Mouse (Mus musculus) midbrain, embryonic 16.5 days (tissue): ENCODE data around the gene Pde6g. TPM values are rescaled to one million over a fixed set of nuclear protein-coding genes. Genes with fewer than 3 reads are reported as not detected.

Experiments used
- ATAC-seq: fragments of 200-750 bp; cut with Nextera tagmentation; 2 replicates; pipeline ENCODE4 v1.8.0; 2017; ENCODE audit warnings: moderate TSS enrichment
- H3K27ac ChIP-seq: fragments of 300-500 bp; sonication (generic); 2 replicates; pipeline ENCODE4 v1.5.1; 2014; ENCODE audit warnings: mild to moderate bottlenecking, low read length, mixed read lengths
- H3K27me3 ChIP-seq: fragments of 300-500 bp; sonication (generic); 2 replicates; pipeline ENCODE4 v1.6.1; 2014; ENCODE audit warnings: low read depth, low read length, mixed read lengths; ENCODE audit not compliant: control insufficient read depth, insufficient read depth
- H3K36me3 ChIP-seq: fragments of 300-500 bp; sonication (generic); 2 replicates; pipeline ENCODE4 v1.6.1; 2014; ENCODE audit warnings: mild to moderate bottlenecking, low read length, moderate library complexity, mixed read lengths; ENCODE audit not compliant: control insufficient read depth, insufficient read depth
- H3K4me1 ChIP-seq: fragments of 300-500 bp; sonication (generic); 2 replicates; pipeline ENCODE4 v1.6.1; 2014; ENCODE audit warnings: mild to moderate bottlenecking, low read length, mixed read lengths; ENCODE audit not compliant: control insufficient read depth, insufficient read depth
- H3K4me2 ChIP-seq: fragments of 300-500 bp; sonication (generic); 2 replicates; pipeline ENCODE4 v1.6.1; 2014; ENCODE audit warnings: mild to moderate bottlenecking, low read length, mixed read lengths
- H3K4me3 ChIP-seq: fragments of 300-500 bp; sonication (generic); 2 replicates; pipeline ENCODE4 v1.5.1; 2014; ENCODE audit warnings: low read depth, mild to moderate bottlenecking, low read length, moderate library complexity, mixed read lengths
- H3K9ac ChIP-seq: fragments of 300-500 bp; sonication (generic); 2 replicates; pipeline ENCODE4 v1.6.1; 2014; ENCODE audit warnings: low read depth, low read length, mixed read lengths
- H3K9me3 ChIP-seq: fragments of 300-500 bp; sonication (generic); replicated peaks from 2 replicates; pipeline ENCODE4 v1.6.1; 2014; ENCODE audit warnings: mild to moderate bottlenecking, low read length, mixed read lengths; ENCODE audit not compliant: control insufficient read depth, poor library complexity, severe bottlenecking
- WGBS: fragments of 180-500 bp; shearing (Covaris S2); extraction: QIAGEN DNeasy Blood & Tissue Kit; methylation state at CpG from one replicate; pipeline ENCODE4 v1.1.7; 2014; 5-methylcytosine and 5-hydroxymethylcytosine counted together
- polyA plus RNA-seq: library from polyadenylated mRNA; unstranded; fragments of >200 nt; fragmentation: Nextera tagmentation; extraction: Ambion mirVana; gene quantifications from 2 replicates; pipeline ENCODE4 v1.2.1, GENCODE M21; 2015

Gene Pde6g
- polyA plus RNA-seq, 1 experiment from 2014 or later = 0.36 TPM

- Histone ChIP-seq H3K27me3 (no peaks in the 10 kb centered on the region), H3K4me1 (peaks cover 20% of the 10 kb centered on the region), H3K4me3 (peak overlapping the region; percentile 91), H3K27ac (no peak overlapping the region), H3K4me2 (peak overlapping the region; percentile 94), H3K9ac (peak overlapping the region; percentile 99), H3K36me3 (peaks cover 14% of the 10 kb centered on the region), H3K9me3 (no peaks in the 10 kb centered on the region)
- 65% methylated on average over 6 of the region's 6 CpGs for WGBS
- no peak for ATAC-seq
Measured at GRCm38 (mm10) chr11:120458847-120459597, 5.7 kb upstream of the Pde6g start.

GRCm38 (mm10) chr11:120457772-120458751 lies 4.8 kb upstream of the Pde6g start, which contains the start of the genes Oxld1 and Ccdc137:
Gene Oxld1 (minus strand): TSS chr11:120458068.
Gene Ccdc137 (plus strand): TSS chr11:120458115.
- Histone ChIP-seq H3K4me1 (peaks cover 20% of the 10 kb centered on the region), H3K4me2 (peak within 1 kb of the TSS; percentile 94), H3K27ac (peak within 1 kb of the TSS; percentile 88), H3K4me3 (peak within 1 kb of the TSS; percentile 91), H3K36me3 (peaks cover 14% of the 10 kb centered on the region), H3K27me3 (no peaks in the 10 kb centered on the region), H3K9ac (peak within 1 kb of the TSS; percentile 99), H3K9me3 (no peaks in the 10 kb centered on the region)
- peak; percentile 92 for ATAC-seq
- WGBS = 5% methylated on average over 62 of the region's 62 CpGs

GRCm38 (mm10) chr11:120457370-120457769 lies 4.1 kb upstream of the Pde6g start:
- Histone ChIP-seq H3K27ac (peak overlapping the region; percentile 88), H3K9me3 (no peaks in the 10 kb centered on the region), H3K4me2 (peak overlapping the region; percentile 94), H3K36me3 (peaks cover 12% of the 10 kb centered on the region), H3K4me3 (peak overlapping the region; percentile 91), H3K4me1 (peaks cover 20% of the 10 kb centered on the region), H3K9ac (peak overlapping the region; percentile 99), H3K27me3 (no peaks in the 10 kb centered on the region)
- ATAC-seq = peak; percentile 14; the same call in 1 of the 2 replicates
- 33% methylated on average over 14 of the region's 14 CpGs for WGBS

GRCm38 (mm10) chr11:120455413-120455812 lies 2.1 kb upstream of the Pde6g start:
- Histone ChIP-seq H3K9me3 (no peaks in the 10 kb centered on the region), H3K4me3 (no peak overlapping the region), H3K36me3 (no peaks in the 10 kb centered on the region), H3K27me3 (no peaks in the 10 kb centered on the region), H3K4me2 (no peak overlapping the region), H3K4me1 (peaks cover 20% of the 10 kb centered on the region), H3K27ac (no peak overlapping the region), H3K9ac (no peak overlapping the region)
- 93% methylated on average over 7 of the region's 7 CpGs for WGBS
- no peak for ATAC-seq

DNA sequence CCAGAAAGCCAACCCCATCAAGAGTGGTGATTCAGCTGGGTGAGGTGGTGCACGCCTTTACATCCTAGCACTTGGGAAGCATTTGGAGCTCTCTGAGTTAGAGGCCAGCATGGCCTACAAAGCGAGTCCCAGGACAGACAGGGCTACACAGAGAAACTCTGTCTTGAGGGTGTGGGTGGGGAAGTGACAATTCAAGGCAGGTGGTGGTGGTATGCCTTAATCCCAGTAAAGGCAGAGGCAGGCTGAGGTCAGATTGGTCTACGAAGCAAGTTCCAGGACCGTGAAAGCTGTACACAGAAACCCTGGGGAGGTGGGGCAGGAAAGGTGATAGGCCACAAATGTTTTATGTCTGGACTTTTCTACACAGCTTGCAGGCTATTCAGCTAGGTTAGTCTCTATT lies 1.7 kb upstream of the Pde6g start:
- WGBS = 95% methylated on average over 4 of the region's 4 CpGs
- no peak overlapping the region for H3K27ac ChIP-seq
- H3K4me3 ChIP-seq = no peak overlapping the region
- H3K27me3 ChIP-seq = no peaks in the 10 kb centered on the region
- H3K9me3 ChIP-seq = no peaks in the 10 kb centered on the region
- H3K36me3 ChIP-seq = no peaks in the 10 kb centered on the region
- peaks cover 20% of the 10 kb centered on the region for H3K4me1 ChIP-seq
- H3K9ac ChIP-seq = no peak overlapping the region
- no peak for ATAC-seq
- H3K4me2 ChIP-seq = no peak overlapping the region

GRCm38 (mm10) chr11:120452246-120452645 lies 1.1 kb downstream of the Pde6g start:
- Histone ChIP-seq H3K4me1 (peaks cover 5% of the 10 kb centered on the region), H3K36me3 (no peaks in the 10 kb centered on the region), H3K9me3 (no peaks in the 10 kb centered on the region), H3K27me3 (no peaks in the 10 kb centered on the region), H3K4me3 (no peak overlapping the region), H3K4me2 (no peak overlapping the region), H3K27ac (no peak overlapping the region), H3K9ac (no peak overlapping the region)
- no peak for ATAC-seq
- WGBS = 67% methylated on average over 3 of the region's 3 CpGs

DNA sequence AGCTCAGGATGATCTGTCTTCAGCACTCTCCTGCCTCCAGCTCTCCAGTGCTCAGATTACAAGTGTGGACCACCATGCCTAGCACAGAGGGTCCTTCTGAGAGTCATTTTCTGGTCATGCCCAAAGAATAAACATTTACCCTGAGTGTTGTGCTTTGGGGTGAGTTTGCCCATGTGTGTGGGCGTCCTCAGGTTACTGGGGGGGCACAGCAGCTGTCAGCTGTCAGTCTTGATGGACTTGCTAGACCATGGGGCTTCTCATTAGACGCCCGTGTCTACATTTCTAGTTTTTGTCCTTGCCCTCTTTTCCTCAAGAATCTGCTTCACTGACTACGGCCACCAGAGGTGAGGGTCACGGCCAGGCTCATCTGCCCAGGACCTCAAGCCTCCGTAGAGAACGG lies 6.1 kb downstream of the Pde6g start:
- no peak overlapping the region for H3K9ac ChIP-seq
- no peak overlapping the region for H3K4me2 ChIP-seq
- H3K27ac ChIP-seq = no peak overlapping the region
- WGBS = 77% methylated on average over 7 of the region's 7 CpGs
- H3K4me3 ChIP-seq = no peak overlapping the region
- no peaks in the 10 kb centered on the region for H3K9me3 ChIP-seq
- no peaks in the 10 kb centered on the region for H3K4me1 ChIP-seq
- H3K36me3 ChIP-seq = no peaks in the 10 kb centered on the region
- no peaks in the 10 kb centered on the region for H3K27me3 ChIP-seq
- no peak for ATAC-seq

DNA sequence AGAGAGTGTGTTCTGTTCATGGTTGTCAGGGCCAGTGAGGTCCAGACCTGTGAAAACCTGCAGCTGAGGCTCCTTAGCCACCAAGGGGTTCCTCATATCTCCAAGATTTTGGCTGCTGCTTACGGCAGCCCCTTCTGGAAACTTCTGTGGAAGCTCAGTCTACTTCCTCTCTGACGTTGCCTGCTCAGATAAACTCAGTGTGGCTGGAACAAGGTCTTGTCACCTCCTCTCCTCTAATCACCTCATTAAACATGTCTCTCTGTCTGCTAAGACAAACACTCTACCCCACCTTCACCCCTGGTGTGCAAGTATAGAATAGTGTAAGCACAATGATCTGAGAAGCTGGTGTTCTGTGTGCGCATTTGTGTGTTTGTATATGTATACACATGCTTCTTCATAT lies 7.8 kb downstream of the Pde6g start:
- Histone ChIP-seq H3K9me3 (no peaks in the 10 kb centered on the region), H3K27me3 (no peaks in the 10 kb centered on the region), H3K36me3 (no peaks in the 10 kb centered on the region), H3K4me1 (no peaks in the 10 kb centered on the region), H3K9ac (no peak overlapping the region), H3K27ac (no peak overlapping the region), H3K4me3 (no peak overlapping the region), H3K4me2 (no peak overlapping the region)
- WGBS = 86% methylated on average over 3 of the region's 3 CpGs
- ATAC-seq = no peak
